Mouse (Mus musculus) frontal cortex, postnatal 10 days (tissue): ENCODE results near the gene Col9a2.

Experiments used
- DNase-seq, 2 experiments: peaks; one replicate each; pipeline ENCODE4 v3.0.0; 2022; ENCODE audit warnings: low spot score in 2 of 2, mixed read lengths in 1 of 2

Col9a2 gene

DNA sequence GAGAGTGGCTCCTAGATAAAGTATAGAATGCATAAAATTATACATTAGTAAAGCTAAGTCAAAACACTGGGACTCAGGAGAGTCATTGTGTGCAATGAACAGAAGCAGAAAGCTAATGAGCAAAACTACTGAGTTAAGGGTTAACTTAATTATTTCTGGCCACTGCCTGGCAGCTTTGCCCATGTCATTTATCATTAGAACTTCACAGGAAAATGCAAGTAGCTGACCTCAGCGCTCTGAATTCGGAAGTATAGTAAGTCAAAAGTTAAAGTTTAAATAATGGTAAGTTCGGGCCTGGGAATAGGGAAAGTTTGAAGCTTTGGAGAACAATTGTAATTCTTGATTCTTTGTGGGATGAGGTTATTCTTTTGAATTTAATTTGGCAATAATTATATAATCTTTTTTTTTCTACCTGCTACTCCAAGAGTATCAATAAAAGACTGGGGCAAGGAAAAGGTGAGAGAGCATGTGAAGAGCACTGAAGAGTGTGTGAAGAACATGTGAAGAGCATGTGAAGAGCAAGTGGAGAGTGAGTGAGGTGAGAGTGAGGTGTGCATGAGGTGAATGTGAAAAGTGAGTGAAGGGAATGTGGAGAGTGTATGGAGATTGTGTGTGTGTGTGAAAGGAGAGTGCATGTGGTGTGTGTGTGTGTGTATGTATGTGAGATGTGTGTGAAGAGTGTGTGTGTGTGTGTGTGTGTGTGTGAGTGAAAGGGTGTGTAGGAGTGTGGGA lies 38.9 kb downstream of the Col9a2 start:
- no peak for DNase-seq

DNA sequence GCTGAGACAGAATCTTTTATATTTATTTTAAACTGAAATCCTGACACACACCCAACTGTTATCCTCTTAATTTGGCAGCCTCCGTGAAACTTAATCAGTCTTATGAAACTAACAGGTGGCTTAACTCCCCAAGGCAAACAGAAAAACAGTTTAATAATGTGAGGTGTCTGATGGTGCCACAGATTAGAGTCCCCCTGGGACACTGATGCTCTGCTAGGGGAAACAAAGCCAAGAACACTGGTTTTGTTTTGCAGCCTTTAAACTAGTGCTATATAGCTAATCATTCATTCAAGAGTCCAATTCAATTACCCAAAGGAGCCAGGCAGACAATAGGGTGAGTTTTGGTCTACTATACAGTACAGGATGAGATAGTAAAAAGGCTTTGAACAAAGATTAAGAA lies 41.2 kb downstream of the Col9a2 start:
- DNase-seq, result no peak

DNA sequence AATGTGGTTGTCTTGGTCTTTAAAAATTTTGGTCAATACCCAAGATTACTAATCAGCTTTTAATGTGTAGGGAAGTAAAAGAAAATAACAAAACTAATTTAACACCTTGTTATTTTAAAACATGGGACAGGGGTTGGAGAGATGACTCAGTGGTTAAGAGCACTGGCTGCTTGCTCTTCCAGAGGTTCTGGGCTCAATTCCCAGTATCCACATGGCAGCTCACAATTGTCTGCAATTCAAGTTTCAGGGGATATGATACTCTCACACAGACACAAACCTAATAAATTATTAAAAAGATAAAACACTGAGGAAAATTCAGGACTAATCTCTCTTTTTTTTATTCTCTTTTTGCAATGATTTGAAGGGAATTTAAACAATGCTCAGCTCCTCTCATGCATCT lies 45.3 kb downstream of the Col9a2 start:
- no peak for DNase-seq

DNA sequence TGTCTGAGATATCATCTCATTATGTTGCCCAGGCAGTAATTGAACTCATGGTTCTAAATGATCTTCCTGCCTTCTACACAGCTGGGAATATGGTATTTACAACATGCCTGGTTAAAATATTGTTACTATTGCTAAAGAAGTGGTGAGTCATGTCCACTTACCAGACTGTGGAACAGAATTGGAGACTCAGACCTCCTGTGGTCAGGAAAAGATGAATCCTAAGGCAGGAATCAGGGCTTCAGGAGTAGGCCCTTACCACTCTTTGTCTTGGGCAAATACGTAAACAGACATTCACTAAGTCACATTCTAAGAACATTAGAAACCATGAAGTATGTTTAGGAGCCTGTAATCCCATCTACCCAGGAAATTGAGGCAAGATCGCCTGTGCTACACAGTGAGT lies 49.5 kb downstream of the Col9a2 start:
- no peak for DNase-seq

DNA sequence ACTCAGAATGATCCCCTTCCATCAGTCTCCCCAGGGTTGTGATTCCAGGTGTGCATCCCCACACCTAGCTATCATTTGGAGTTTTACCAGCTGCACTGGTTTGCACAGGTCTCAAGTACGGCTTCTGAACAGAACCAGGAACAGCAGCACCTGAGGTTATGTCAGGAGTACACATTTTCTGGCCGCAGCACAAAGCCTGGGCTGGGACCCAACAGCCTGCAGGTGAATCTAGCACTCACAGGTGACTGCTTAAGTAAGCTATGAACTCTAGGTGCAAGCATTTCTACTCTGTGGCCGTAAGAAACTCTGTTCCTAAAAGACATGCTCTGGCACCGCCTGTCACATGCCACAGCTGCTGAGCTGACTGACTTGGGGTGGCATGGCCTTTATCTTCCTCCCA lies 51.0 kb downstream of the Col9a2 start:
- no peak for DNase-seq

DNA sequence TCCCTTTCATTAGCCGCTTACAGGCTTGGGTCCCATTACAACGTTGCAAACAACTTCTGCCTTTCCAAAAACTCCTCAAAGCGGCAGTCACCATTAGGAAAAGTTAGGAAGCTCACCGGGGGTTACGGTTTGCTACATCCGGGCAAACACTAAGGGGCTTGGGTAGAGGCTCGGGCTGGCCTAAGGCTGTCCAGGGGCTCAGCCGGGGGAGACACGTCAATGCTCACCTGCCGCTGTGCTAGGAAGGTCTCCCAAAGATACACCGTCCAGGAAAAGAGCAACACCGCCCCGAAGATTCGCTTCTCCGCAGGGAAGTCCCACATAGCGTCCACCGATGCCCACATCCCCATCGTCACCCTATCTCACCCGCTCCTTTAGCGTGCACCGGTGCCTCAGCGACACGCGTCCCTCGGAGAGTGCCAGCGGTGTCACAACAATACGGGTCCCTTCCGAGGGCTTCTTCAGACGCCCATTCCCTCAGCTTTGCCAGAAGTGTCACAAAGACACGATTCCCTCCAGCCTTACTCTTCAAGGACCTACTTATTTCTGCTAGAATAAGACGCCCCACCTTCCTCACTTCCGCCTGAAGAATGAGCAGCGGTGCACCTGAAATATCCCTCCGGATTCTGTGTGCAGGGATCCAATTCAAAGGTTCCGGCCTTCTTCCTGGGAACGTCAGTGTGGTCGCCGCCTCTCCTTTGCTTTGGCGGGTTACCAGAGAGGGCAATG lies 58.6 kb downstream of the Col9a2 start, which contains the start of gene Zmpste24:
Gene Zmpste24, minus strand, starts transcription at position 592 of the 729 bp plus-strand sequence.
- peak; percentile 84 to 86 for DNase-seq

DNA sequence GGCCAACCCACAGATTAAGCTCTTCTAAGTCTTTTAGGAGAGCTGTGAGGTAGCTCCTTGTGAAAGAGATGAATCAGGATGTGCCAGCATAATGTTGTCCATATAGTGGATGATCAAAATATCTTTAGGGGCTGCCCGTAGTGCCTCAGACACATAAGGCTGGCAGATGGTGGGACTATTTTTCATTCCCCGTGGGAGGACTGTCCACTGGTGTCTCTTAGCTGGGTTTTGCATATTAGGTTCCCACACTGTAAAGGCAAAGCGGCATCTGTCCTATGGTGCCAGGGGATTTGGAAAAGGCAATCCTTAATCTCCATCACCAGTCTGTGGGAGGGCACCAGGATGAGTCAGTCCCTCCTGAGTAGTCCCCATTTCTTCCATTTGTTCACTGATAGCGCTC lies 64.1 kb downstream of the Col9a2 start:
- peak in 1 of 2 experiments; percentile 31 for DNase-seq
